Mouse (Mus musculus): ENCODE data around the gene Rest.

Rest gene

DNA sequence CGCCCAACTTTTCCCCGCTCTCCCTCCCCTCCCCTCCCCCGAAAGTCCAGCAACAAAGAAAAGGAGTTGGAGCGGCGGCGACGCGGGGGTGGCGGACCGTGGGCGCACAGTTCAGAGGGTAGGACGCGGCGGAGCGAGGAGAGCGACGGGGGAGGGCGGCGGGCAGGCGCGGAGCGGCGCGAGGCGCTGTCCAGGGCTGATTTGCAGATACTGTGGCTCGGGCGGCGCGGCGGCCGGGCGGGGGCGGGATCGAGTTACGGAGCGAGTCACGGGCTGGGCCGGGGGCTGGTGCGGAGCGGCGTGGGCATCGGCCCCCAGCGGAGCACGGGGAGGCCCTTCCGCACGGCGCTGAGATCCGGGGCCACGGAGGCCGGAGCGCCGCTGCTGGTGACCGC, 377 bp downstream of the Rest start:
- DNase-seq (ENCODE audit: low read depth): peak; percentile 64

DNA sequence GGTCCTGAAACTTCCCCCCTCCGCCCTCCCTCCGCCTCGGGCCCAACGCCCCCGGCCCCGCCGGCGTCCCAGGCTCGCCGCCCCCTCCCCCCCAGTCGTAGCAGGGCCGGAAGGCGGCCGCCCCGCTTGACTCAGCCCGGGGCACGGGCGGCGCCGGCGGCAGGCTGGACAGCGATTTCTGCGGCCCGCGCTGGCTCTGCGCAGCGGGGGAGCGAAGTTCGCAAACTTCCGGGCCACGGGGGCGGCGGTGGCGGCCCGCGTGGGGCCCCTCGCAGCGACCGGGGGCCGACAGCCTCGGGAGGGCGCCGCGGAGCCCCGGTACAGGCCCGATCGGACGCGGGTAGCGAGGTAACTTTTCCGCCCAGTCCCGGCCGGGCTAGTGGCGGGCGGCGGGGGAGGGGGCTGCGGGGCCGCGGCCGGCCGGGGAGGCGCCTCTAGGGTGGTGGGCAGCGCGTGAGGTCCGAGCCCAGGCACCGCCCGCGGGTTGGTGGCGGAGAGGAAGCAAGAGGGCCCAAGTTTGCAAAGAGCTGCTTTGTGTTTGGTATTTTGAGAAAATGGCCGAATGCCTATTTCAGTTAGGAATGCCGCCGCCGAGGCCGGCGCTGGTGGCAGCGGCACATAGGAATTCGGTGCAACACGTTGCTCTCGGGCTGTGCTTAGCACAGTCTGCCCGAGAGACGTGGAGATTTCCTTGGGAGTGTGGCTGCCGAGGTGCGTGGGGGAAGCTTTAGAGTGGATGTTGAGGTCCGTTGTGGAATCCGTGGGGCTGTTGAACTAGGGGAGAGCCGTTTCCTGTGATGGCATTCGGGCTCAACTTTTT, 985 bp downstream of the Rest start:
- DNase-seq (ENCODE audit: low read depth): peak; percentile 36

DNA sequence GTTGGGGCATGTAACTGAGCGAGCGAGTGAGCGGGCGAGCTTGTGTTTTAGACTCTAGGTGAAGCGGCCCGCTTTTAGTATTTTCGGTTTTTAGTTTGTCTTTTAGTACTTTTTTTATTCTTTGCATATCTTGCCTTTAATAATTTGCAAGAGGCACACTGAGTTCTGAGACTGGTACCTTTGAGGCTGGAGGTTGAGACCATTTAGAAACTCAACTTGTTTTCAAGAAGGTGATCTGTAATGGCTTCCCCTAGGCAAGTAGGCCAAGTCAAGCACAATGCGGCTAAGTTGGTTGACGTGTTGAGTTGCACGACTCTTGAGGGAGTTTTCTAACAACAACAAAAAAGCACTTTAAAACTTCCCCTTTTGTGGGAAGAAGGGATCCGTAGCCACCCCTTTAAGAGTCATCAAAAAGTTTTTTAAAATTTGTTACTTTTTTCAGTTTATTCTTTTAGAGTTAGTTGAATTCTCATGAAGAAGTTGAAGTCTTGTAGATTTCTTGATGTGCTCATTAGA, 1.7 kb downstream of the Rest start:
- peak; percentile 82 for DNase-seq (ENCODE audit: low read depth)

DNA sequence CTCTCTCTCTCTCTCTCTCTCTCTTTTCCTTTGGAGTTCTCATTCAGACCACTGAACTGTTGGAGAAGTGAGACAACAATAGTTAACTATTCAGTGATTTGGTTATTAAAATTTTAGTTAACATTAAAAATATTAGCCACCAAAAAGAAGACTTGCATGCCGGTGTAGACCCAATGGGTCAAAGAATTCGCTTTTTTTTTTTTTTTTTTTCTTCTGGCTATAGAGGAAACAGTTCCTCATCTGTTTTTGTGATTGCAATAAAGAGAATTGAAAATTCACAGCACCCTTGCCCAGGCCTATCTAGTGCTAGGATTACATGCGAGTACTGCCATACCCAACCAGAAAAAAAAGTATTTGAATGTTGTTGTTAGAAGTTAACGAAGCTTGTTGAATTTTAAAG, 2.1 kb downstream of the Rest start:
- no peak for DNase-seq (ENCODE audit: low read depth)

DNA sequence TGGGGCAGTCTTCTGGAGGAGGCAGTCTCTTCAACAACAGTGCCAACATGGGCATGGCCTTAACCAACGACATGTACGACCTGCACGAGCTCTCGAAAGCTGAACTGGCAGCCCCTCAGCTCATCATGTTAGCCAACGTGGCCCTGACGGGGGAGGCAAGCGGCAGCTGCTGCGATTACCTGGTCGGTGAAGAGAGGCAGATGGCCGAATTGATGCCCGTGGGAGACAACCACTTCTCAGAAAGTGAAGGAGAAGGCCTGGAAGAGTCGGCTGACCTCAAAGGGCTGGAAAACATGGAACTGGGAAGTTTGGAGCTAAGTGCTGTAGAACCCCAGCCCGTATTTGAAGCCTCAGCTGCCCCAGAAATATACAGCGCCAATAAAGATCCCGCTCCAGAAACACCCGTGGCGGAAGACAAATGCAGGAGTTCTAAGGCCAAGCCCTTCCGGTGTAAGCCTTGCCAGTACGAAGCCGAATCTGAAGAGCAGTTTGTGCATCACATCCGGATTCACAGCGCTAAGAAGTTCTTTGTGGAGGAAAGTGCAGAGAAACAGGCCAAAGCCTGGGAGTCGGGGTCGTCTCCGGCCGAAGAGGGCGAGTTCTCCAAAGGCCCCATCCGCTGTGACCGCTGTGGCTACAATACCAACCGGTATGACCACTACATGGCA, 2.8 kb downstream of the Rest start:
- DNase-seq (ENCODE audit: low read depth): no peak

DNA sequence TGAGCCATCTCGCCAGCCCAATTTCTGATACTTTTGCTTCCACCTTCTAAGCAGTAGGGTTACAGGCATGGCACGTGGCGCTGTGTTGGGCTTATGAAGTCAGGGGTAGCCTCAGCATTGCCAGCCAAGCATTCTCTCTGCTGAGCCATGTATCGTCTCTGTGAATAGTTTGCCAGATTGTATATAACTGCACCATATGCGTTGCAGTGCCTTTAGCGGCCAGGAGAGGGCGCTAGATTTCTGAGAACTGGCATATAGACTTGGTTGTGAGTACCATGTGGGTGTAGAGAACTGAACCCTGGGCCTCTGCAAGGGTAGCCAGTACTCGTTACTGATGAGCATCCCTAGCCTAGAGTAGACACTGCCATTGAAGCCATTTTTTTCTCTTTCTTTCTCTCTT, 4.1 kb downstream of the Rest start:
- DNase-seq (ENCODE audit: low read depth): peak; percentile 40

DNA sequence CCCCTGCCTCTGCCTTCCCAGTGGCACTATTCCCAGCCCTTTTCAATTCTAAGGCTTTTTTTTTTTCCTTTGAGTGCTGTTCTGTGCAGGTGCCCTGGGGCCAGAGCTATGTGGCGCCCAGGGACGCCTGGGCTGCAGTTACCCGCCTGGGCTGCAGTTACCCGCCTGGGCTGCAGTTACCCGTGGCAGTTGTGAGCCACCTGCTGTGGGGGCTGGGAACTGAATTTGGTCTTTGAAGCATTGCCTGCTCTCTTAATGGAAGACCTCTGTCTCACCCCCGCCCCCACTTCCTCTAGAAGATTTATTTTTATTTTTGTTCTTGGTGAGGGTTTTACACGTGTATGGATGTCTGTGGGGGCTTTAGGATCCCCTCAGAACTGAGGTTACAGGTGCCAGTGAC, 7.9 kb downstream of the Rest start:
- no peak for DNase-seq (ENCODE audit: low read depth)

DNA sequence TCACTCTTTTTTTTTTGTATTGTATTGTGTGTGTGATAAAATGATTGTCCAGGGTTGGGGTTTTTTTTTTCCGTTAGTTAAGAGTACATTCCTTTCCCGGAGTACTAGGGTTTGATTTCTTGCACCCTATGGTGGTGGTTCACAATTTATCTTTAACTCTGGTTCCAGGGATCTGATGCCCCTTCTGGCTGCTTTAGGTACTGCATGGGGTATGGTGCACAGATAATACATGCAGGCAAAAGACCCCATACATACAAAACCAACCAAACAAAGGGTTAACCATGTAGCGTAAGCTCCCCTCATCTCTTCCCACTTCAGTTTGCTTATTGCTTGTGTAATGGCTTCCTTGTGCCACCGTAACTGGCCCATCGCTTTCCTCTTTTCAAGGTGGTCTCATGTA, 10.7 kb downstream of the Rest start:
- DNase-seq (ENCODE audit: low read depth): peak; percentile 40

DNA sequence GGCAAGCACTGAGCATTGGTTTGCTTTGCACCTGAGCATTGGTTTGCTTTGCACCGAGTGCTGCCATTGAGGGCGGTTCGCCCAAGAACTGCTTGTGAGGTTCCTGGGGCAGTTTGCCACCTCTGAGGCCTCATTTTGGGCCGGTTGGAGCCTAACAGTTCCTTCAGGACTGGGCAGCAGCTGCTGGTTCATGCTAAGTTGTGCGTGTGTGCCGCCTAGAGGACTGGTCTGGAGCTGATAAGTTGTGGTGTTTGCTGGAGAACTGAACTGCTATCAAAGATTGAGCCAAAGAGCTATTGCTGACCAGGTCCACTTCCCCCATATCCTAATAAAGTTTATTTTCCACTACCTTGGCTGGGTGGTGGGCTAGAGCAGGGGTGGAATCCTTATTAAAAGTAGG, 11.9 kb downstream of the Rest start:
- DNase-seq (ENCODE audit: low read depth): no peak

DNA sequence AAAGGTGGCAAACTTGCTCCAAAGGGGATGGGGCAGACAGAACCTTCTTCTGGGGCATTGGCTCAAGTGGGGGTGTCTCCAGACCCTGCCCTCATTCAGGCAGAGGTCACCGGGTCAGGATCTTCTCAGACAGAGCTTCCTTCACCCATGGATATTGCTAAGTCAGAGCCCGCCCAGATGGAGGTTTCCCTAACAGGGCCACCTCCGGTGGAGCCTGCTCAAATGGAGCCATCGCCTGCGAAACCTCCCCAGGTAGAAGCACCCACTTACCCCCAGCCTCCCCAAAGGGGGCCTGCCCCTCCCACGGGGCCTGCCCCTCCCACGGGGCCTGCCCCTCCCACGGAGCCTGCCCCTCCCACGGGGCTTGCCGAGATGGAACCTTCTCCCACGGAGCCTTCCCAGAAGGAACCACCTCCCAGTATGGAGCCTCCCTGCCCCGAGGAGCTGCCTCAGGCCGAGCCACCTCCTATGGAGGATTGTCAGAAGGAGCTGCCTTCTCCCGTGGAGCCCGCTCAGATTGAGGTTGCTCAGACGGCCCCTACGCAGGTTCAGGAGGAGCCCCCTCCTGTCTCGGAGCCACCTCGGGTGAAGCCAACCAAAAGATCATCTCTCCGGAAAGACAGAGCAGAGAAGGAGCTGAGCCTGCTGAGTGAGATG, 16.4 kb downstream of the Rest start:
- no peak for DNase-seq (ENCODE audit: low read depth)

DNA sequence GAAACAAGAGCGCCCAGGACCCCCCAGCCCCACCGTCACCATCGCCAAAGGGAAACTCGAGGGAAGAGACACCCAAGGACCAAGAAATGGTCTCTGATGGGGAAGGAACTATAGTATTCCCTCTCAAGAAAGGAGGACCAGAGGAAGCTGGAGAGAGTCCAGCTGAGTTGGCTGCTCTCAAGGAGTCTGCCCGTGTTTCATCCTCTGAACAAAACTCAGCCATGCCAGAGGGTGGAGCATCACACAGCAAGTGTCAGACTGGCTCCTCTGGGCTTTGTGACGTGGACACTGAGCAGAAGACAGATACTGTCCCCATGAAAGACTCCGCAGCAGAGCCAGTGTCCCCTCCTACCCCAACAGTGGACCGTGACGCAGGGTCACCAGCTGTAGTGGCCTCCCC, 17.0 kb downstream of the Rest start:
- no peak for DNase-seq (ENCODE audit: low read depth)

DNA sequence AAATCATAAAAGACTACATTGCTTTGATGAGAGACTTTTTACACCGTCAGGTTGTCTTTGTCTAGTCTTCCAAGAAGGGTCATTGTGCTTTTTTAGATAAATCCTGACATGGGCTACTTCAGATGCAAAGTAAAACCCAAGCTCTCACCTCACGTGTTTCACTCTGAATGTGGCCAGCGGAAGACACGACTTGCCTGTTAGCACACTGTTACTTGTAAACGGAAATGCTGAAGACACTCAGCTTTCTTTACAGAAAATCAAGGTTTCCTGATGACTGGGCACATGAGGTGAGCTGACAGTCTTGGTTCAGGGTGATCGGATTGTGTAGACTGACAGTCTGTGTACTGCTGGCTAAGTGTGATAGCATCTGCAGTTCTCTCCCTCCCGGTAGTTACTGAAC, 20.4 kb downstream of the Rest start:
- no peak for DNase-seq (ENCODE audit: low read depth)

DNA sequence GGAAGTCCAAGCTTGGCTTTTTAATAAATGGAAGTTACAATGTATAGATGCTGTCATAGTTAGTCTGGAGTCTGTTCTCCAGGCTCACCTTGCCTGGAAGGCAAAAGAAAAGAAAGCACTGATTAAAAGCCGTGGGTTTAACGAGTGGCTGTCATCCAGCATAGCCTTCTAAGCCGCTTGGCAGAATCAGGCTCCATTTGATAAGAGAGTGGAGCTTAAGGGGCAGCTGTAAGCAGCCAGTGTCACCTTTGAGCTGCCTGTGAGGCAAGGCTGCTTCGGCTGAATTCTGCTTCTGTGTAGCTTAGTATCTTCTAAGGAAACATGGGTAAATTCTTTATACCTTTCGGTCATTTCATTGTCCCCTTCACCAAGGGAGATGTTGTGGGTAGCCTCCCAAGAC, 21.6 kb downstream of the Rest start:
- no peak for DNase-seq (ENCODE audit: low read depth)

DNA sequence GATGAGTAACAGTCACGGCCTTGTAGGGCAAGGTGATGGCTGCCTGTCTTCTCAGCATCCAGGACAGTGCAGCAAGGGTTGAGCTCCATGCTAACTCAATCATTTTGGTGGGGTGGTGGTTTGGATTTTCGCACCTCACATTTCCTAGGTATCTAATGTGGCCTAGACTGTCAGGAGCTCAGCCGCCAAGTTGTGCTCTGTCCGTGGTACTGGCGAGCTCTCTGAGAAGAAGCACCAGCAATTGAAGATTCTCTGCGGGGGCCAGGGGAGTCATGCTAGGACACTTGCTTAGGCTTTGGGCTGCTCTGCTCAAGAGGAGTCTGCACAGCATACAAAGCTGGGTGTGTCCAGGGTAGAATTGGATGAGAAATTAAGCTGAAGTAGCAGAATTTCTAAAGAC, 22.6 kb downstream of the Rest start:
- DNase-seq (ENCODE audit: low read depth): no peak

DNA sequence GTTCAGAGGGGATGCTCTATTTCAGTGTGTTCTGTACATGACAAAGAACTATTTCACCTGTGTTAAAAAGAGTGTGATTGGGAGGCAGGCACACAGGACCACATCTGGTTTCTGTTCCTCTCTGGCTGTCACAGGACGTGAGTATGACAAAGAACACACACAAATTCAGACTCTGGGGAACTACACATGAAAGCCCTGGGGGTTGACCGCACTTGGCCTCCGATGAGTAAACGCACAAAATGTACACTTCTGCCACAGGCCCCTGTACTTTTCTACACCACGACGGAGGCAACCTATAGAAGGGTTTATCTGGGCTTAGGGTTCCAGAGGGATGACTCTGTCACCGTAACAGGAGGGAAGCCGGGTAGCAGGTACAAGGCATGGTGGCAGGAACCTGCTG, 24.4 kb downstream of the Rest start:
- no peak for DNase-seq (ENCODE audit: low read depth)

DNA sequence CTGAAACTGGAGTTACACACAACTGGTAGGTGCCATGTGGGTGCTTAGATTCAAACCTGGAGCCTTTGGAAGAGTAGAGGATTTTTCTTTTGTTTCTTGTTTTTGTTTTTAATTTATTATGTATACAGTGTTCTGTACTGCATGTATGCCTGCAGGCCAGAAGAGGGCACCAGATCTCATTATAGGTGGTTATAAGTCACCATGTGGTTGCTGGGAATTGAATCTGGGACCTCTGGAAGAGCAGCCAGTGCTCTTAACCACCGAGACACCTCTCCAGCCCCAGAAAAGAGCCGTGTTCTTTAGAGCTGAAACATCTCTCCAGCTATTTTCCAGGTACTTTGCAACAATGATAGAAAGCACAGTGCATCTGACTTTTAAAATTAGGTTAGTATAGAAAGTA, 25.3 kb downstream of the Rest start:
- no peak for DNase-seq (ENCODE audit: low read depth)

DNA sequence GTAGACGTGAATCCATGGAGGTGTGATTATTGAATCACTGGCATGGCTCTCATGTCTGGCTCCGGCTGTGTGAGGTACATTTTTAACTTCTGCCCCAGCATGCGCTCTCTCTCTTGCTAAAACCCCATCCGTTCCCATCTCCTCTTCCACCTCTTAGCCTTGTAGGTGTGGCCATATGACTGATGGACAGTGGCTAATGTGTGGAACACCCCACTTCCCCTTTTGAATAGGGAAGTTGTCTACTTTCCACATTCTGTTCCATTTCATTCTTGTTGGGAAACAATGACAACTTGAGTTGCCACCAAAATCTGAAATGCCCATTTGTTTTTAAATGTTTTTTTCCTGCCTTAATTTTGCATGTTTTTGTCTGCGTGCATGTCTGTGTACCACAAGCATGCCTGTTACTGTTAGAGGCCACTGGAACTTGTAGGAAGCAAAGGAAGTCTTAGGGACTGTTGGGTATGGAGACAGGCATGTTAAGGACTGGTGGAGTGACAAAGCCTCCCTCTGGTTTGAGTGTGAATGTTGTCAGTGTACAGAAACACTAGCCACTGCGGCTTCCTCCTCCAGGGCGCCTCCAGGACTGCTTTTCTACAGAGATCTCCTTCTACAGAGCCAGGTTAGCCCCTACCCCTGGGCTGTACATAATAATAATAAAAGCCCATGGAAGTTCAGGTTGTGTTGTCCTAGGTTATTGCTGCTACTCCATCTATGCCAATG, 27.7 kb downstream of the Rest start:
- peak; percentile 72 for DNase-seq (ENCODE audit: low read depth)

DNA sequence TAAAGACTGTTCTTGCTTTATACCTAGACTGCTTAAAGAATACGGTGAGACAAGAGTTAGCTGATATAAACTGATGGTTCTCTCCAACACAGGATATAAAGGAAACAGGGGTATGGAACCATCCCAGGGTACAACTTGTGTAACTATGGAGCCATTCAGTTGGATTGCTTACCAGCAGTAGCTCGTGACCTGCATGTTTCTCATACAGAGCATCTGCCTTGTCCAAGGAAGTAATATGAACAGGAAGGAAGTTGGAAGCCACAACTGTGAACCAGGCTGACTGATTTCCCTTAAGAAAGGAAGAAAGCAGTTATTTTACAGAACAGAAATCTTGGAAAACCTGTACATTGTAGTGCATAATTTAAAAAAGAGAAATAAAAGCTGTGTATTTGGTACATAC, 34.2 kb downstream of the Rest start:
- no peak for DNase-seq (ENCODE audit: low read depth)

DNA sequence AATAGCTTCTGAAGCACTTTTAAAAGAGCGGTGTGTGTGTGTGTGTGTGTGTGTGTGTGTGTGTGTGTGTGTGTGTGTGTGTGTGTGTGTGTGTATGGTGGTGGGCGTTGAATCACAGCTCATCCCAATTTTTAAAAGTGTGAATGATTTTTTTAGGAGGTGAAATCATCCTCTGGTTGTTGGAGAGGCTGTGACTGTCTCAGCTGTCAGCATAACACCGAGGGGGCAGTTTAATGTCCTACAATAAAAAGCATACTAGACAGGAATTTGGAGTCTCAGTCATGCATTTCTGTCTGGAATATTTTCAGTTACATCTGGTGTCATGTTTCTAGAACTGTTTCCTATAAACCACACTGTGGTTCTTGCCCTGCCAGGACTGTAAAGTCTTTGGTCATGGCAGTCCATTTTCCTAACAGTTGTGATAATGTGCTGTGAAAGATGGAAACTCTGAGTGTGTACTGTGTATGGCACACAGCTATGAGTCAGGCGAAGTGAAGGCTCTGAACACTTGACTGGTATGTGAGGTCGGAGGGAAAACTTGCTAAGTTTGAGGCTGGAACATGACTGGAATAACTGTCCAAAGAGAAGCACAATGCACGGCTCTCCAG, 36.1 kb downstream of the Rest start:
- peak; percentile 70 for DNase-seq (ENCODE audit: low read depth)

DNA sequence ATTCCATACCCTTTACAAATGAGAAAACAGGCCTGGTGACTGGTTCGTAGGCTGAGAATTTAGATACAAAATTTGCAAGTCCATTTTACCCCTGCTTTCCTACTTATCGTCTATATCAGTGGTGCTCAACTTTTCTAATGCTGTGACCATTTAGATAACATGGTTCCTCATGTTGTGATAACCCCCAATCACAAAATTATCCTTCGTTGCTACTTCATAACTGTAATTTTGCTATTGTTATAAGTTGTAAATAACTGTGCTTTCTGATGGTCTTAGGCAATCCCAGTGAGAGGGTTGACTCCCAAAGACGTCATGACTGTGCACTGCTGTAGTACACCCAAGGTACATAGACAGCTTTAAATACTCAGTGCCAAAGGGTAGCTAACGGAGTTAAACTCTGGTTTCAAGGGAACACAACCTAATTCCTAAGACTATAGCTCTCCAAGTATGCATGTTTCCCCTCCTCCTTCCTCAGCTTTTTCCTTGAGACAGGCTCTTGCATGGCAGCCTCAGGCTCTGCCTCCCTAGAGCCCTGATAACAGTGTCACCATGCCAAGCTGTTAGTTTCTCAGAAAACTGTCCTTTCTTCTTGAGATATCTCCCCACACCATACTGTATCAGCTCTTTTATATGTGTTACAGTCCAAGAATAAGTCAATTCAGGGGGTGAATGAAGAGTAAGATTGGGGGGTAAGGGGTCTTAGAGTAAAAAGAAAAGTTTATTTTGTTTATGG, 42.7 kb downstream of the Rest start:
- no peak for DNase-seq (ENCODE audit: low read depth)

Data from 416B (cell line).